7 mouse cellular contexts compared by ENCODE assay signal in the genomic region with DNA sequence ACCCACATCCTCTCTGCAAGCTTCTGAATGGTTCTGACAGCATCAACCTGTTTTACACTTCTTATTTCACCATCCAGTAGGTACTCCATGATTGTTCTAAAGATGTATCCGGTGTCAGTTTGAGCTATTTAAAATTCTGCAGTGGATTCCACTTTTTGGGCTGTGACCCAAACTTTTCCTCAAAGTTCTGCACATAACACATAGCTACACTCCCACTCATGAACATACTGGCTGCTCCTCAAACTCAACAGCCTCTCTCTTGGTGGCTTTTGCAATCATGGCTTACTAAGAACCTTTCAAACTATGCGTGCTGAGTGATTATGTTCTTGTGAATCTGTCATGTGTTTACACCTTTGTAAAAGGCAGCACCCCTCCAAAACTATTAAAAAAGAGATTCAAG.
"Had no signal": no experiment of that assay in that cellular context is flagged by ENCODE, and none has a peak within 500 bp of the region (broad histone marks: within the 10 kb centered on the region; RNA-seq: fewer than 3 reads in every experiment).

No protein-coding gene starts in this region.

- DNase-seq: kidney, adult 18-20 months; kidney, postnatal 10 days; kidney, postnatal 4 days; lung, adult 2 months; lung, postnatal 36 days; thymus, adult 2 months; thymus, postnatal 25 days had no signal
